Mouse (Mus musculus): Measurements from ENCODE around the gene Prps2. TPM values are rescaled to one million over a fixed set of nuclear protein-coding genes. Genes with fewer than 3 reads are reported as not detected.

The Prps2 gene
- polyA plus RNA-seq, 1 experiment from 2014 or later = 28.6 TPM

- Histone ChIP-seq H3K27me3 (ENCODE audit: control insufficient read depth, insufficient read depth, low read depth, low read length) (no peaks in the 10 kb centered on the region; the same call in 1 of the 2 replicates), H3K36me3 (ENCODE audit: control insufficient read depth, insufficient read depth, low read length) (no peaks in the 10 kb centered on the region), H3K9me3 (ENCODE audit: control insufficient read depth, low read length) (no peaks in the 10 kb centered on the region), H3K4me1 (replicated peaks; ENCODE audit: control insufficient read depth, insufficient read depth, low read length) (no peaks in the 10 kb centered on the region), H3K4me3 (ENCODE audit: low read length) (no peak overlapping the region), H3K27ac (ENCODE audit: low read length) (no peak overlapping the region), H3K9ac (ENCODE audit: low read length) (no peak overlapping the region), H3K4me2 (ENCODE audit: low read depth, low read length) (no peak overlapping the region)
- WGBS = 51% methylated on average over 2 of the region's 2 CpGs
- no peak for ATAC-seq (ENCODE audit: low read depth)
Observed at GRCm38 (mm10) chrX:167357415-167357814, 25.1 kb downstream of the Prps2 start.

DNA sequence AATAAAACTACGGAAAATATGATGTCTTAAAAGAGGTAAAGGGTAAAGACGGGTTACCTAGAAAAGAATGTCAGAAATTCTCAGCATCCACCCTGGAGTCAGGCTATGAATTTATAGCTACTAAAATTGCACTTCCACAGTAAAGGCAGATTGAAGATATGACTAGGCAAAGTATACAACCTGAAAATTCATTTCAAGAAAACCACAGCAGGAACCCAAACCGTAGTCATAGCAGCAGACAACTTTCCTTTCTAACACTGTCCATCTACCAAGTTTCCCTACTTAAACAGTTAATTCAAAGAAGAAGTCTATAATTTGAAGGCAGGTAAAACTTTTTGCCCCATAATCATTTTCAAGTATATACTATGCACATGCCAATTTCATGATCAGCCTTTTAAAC, 26.6 kb downstream of the Prps2 start:
- Histone ChIP-seq H3K4me1 (replicated peaks; ENCODE audit: control insufficient read depth, insufficient read depth, low read length) (no peaks in the 10 kb centered on the region), H3K27me3 (ENCODE audit: control insufficient read depth, insufficient read depth, low read depth, low read length) (no peaks in the 10 kb centered on the region; the same call in 1 of the 2 replicates), H3K9me3 (ENCODE audit: control insufficient read depth, low read length) (no peaks in the 10 kb centered on the region), H3K36me3 (ENCODE audit: control insufficient read depth, insufficient read depth, low read length) (no peaks in the 10 kb centered on the region), H3K4me2 (ENCODE audit: low read depth, low read length) (no peak overlapping the region), H3K9ac (ENCODE audit: low read length) (no peak overlapping the region), H3K4me3 (ENCODE audit: low read length) (no peak overlapping the region), H3K27ac (ENCODE audit: low read length) (no peak overlapping the region)
- WGBS = 82% methylated on average over 3 of the region's 3 CpGs
- ATAC-seq (ENCODE audit: low read depth) = no peak

- no peak for ATAC-seq (ENCODE audit: low read depth)
- H3K27me3 ChIP-seq (ENCODE audit: control insufficient read depth, insufficient read depth, low read depth, low read length) = no peaks in the 10 kb centered on the region; the same call in 1 of the 2 replicates
- H3K9me3 ChIP-seq (ENCODE audit: control insufficient read depth, low read length) = no peaks in the 10 kb centered on the region
- H3K9ac ChIP-seq (ENCODE audit: low read length) = no peak overlapping the region
- no peak overlapping the region for H3K4me2 ChIP-seq (ENCODE audit: low read depth, low read length)
- H3K4me3 ChIP-seq (ENCODE audit: low read length) = no peak overlapping the region
- 83% methylated on average over 2 of the region's 2 CpGs for WGBS
- no peaks in the 10 kb centered on the region for H3K4me1 ChIP-seq (replicated peaks; ENCODE audit: control insufficient read depth, insufficient read depth, low read length)
- H3K36me3 ChIP-seq (ENCODE audit: control insufficient read depth, insufficient read depth, low read length) = no peaks in the 10 kb centered on the region
- no peak overlapping the region for H3K27ac ChIP-seq (ENCODE audit: low read length)
Observed at GRCm38 (mm10) chrX:167353617-167354016, 28.9 kb downstream of the Prps2 start.

GRCm38 (mm10) chrX:167346440-167346839, 36.1 kb downstream of the Prps2 start:
- Histone ChIP-seq H3K4me1 (replicated peaks; ENCODE audit: control insufficient read depth, insufficient read depth, low read length) (no peaks in the 10 kb centered on the region), H3K27me3 (ENCODE audit: control insufficient read depth, insufficient read depth, low read depth, low read length) (no peaks in the 10 kb centered on the region; the same call in 1 of the 2 replicates), H3K4me2 (ENCODE audit: low read depth, low read length) (no peak overlapping the region), H3K4me3 (ENCODE audit: low read length) (no peak overlapping the region), H3K9ac (ENCODE audit: low read length) (no peak overlapping the region), H3K9me3 (ENCODE audit: control insufficient read depth, low read length) (no peaks in the 10 kb centered on the region), H3K27ac (ENCODE audit: low read length) (no peak overlapping the region), H3K36me3 (ENCODE audit: control insufficient read depth, insufficient read depth, low read length) (no peaks in the 10 kb centered on the region)
- 72% methylated on average over 1 of the region's 1 CpGs for WGBS
- no peak for ATAC-seq (ENCODE audit: low read depth)

DNA sequence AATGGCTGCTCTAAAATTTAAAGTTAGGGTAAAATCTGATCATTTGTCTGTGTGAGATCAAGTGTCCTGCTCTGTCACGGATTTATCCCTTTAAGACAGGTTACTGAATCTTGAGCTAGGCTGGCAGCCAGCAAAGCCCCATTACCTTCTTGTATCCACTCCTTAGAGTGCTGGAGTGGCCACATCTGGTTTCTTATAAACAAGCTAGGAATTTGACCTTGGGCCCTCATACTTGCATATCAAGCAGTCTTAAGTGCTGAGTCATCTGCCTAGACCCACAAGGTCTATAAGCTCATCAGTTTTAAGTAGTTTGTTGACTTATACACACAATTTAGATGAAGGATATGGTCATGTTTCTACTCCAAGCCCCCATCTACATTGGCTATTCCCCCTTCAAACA, 38.2 kb downstream of the Prps2 start:
- Histone ChIP-seq H3K4me3 (ENCODE audit: low read length) (no peak overlapping the region), H3K4me2 (ENCODE audit: low read depth, low read length) (no peak overlapping the region), H3K36me3 (ENCODE audit: control insufficient read depth, insufficient read depth, low read length) (no peaks in the 10 kb centered on the region), H3K9me3 (ENCODE audit: control insufficient read depth, low read length) (no peaks in the 10 kb centered on the region), H3K9ac (ENCODE audit: low read length) (no peak overlapping the region), H3K27me3 (ENCODE audit: control insufficient read depth, insufficient read depth, low read depth, low read length) (no peaks in the 10 kb centered on the region; the same call in 1 of the 2 replicates), H3K27ac (ENCODE audit: low read length) (no peak overlapping the region), H3K4me1 (replicated peaks; ENCODE audit: control insufficient read depth, insufficient read depth, low read length) (no peaks in the 10 kb centered on the region)
- WGBS = 65% methylated on average over 1 of the region's 1 CpGs
- no peak for ATAC-seq (ENCODE audit: low read depth)

GRCm38 (mm10) chrX:167341811-167342210, 40.7 kb downstream of the Prps2 start:
- no peak overlapping the region for H3K4me2 ChIP-seq (ENCODE audit: low read depth, low read length)
- WGBS = 76% methylated on average over 3 of the region's 3 CpGs
- H3K9me3 ChIP-seq (ENCODE audit: control insufficient read depth, low read length) = no peaks in the 10 kb centered on the region
- no peaks in the 10 kb centered on the region for H3K36me3 ChIP-seq (ENCODE audit: control insufficient read depth, insufficient read depth, low read length)
- no peaks in the 10 kb centered on the region; the same call in none of the 2 replicates for H3K27me3 ChIP-seq (ENCODE audit: control insufficient read depth, insufficient read depth, low read depth, low read length)
- ATAC-seq (ENCODE audit: low read depth) = no peak
- no peaks in the 10 kb centered on the region for H3K4me1 ChIP-seq (replicated peaks; ENCODE audit: control insufficient read depth, insufficient read depth, low read length)
- no peak overlapping the region for H3K4me3 ChIP-seq (ENCODE audit: low read length)
- H3K9ac ChIP-seq (ENCODE audit: low read length) = no peak overlapping the region
- H3K27ac ChIP-seq (ENCODE audit: low read length) = no peak overlapping the region

GRCm38 (mm10) chrX:167340190-167340589, 42.4 kb downstream of the Prps2 start:
- Histone ChIP-seq H3K9me3 (ENCODE audit: control insufficient read depth, low read length) (no peaks in the 10 kb centered on the region), H3K27ac (ENCODE audit: low read length) (no peak overlapping the region), H3K36me3 (ENCODE audit: control insufficient read depth, insufficient read depth, low read length) (no peaks in the 10 kb centered on the region), H3K4me1 (replicated peaks; ENCODE audit: control insufficient read depth, insufficient read depth, low read length) (no peaks in the 10 kb centered on the region), H3K9ac (ENCODE audit: low read length) (no peak overlapping the region), H3K27me3 (ENCODE audit: control insufficient read depth, insufficient read depth, low read depth, low read length) (no peaks in the 10 kb centered on the region; the same call in none of the 2 replicates), H3K4me2 (ENCODE audit: low read depth, low read length) (no peak overlapping the region), H3K4me3 (ENCODE audit: low read length) (no peak overlapping the region)
- WGBS = 79% methylated on average over 2 of the region's 2 CpGs
- no peak for ATAC-seq (ENCODE audit: low read depth)

GRCm38 (mm10) chrX:167337990-167338389, 44.6 kb downstream of the Prps2 start:
- no peak for ATAC-seq (ENCODE audit: low read depth)
- H3K36me3 ChIP-seq (ENCODE audit: control insufficient read depth, insufficient read depth, low read length) = no peaks in the 10 kb centered on the region
- 84% methylated on average over 1 of the region's 1 CpGs for WGBS

DNA sequence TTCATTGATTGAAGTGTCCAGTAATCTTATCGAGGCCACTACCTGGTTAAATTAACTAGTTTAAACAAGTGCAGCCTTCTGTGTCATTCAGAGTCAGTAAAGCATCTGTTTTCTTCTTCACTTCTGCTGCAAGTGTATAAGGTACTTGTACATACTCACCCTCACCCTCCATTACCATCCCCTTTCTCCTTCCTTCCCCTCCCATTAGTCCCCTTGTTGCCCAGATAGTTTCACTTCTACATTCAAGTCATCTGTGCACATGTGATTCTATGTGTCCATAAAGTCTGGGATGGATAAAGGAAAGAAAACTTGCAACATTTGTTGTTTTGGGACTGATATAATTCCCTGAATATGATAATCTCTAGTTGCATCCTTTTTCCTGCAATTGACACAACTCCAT, 48.0 kb downstream of the Prps2 start:
- no peaks in the 10 kb centered on the region for H3K36me3 ChIP-seq (ENCODE audit: control insufficient read depth, insufficient read depth, low read length)
- H3K27me3 ChIP-seq (ENCODE audit: control insufficient read depth, insufficient read depth, low read depth, low read length) = no peaks in the 10 kb centered on the region; the same call in 1 of the 2 replicates
- H3K4me1 ChIP-seq (replicated peaks; ENCODE audit: control insufficient read depth, insufficient read depth, low read length) = no peaks in the 10 kb centered on the region
- ATAC-seq (ENCODE audit: low read depth) = no peak
- no peak overlapping the region for H3K4me3 ChIP-seq (ENCODE audit: low read length)
- WGBS = 96% methylated on average over 1 of the region's 1 CpGs
- H3K4me2 ChIP-seq (ENCODE audit: low read depth, low read length) = no peak overlapping the region
- no peak overlapping the region for H3K27ac ChIP-seq (ENCODE audit: low read length)
- H3K9me3 ChIP-seq (ENCODE audit: control insufficient read depth, low read length) = no peaks in the 10 kb centered on the region
- no peak overlapping the region for H3K9ac ChIP-seq (ENCODE audit: low read length)

More at GRCm38 (mm10) chrX:167337990-167338389, 44.6 kb downstream of the Prps2 start:
- no peak overlapping the region for H3K9ac ChIP-seq (ENCODE audit: low read length)
- H3K9me3 ChIP-seq (ENCODE audit: control insufficient read depth, low read length) = no peaks in the 10 kb centered on the region
- no peak overlapping the region for H3K4me3 ChIP-seq (ENCODE audit: low read length)
- H3K27me3 ChIP-seq (ENCODE audit: control insufficient read depth, insufficient read depth, low read depth, low read length) = no peaks in the 10 kb centered on the region; the same call in 1 of the 2 replicates
- no peaks in the 10 kb centered on the region for H3K4me1 ChIP-seq (replicated peaks; ENCODE audit: control insufficient read depth, insufficient read depth, low read length)
- no peak overlapping the region for H3K4me2 ChIP-seq (ENCODE audit: low read depth, low read length)
- H3K27ac ChIP-seq (ENCODE audit: low read length) = no peak overlapping the region

GRCm38 (mm10) chrX:167332607-167333006, 49.9 kb downstream of the Prps2 start:
- peak; percentile 76 for ATAC-seq (ENCODE audit: low read depth)

More at GRCm38 (mm10) chrX:167332607-167333006, 49.9 kb downstream of the Prps2 start:
- Histone ChIP-seq H3K4me3 (ENCODE audit: low read length) (no peak overlapping the region), H3K36me3 (ENCODE audit: control insufficient read depth, insufficient read depth, low read length) (no peaks in the 10 kb centered on the region), H3K4me1 (replicated peaks; ENCODE audit: control insufficient read depth, insufficient read depth, low read length) (no peaks in the 10 kb centered on the region), H3K4me2 (ENCODE audit: low read depth, low read length) (no peak overlapping the region), H3K9me3 (ENCODE audit: control insufficient read depth, low read length) (no peaks in the 10 kb centered on the region), H3K27me3 (ENCODE audit: control insufficient read depth, insufficient read depth, low read depth, low read length) (no peaks in the 10 kb centered on the region), H3K27ac (ENCODE audit: low read length) (no peak overlapping the region), H3K9ac (ENCODE audit: low read length) (no peak overlapping the region)
- WGBS = 60% methylated on average over 1 of the region's 1 CpGs

Data from lung, embryonic 16.5 days (tissue).